Mouse (Mus musculus) MEL (cell line): ENCODE data around the gene Adat3. TPM values are rescaled to one million over a fixed set of nuclear protein-coding genes. Genes with fewer than 3 reads are reported as not detected.

ENCODE experiments used
- DNase-seq: peaks from one replicate; pipeline ENCODE4 v3.0.0; 2011; ENCODE audit warnings: low read depth, low spot score
- H3K27ac ChIP-seq: 2 replicates; pipeline ENCODE4 v1.5.1; 2012; ENCODE audit warnings: low read depth, mild to moderate bottlenecking, control low read depth, low read length, moderate library complexity; ENCODE audit not compliant: control insufficient read depth
- H3K27me3 ChIP-seq, 2 experiments: fragments of 150-350 bp in 1 of 2; sonication (generic) in 1 of 2; 2 replicates each; pipeline ENCODE4 v1.6.1; 2012; ENCODE audit warnings: low read length in 2 of 2, mild to moderate bottlenecking in 2 of 2, improper control_type of control experiment in 1 of 2, moderate library complexity in 1 of 2; ENCODE audit not compliant: insufficient read depth in 2 of 2, control insufficient read depth in 1 of 2
- H3K36me3 ChIP-seq, 2 experiments: 2 replicates each; pipeline ENCODE4 v1.6.1; 2012 to 2014; ENCODE audit warnings: low read length in 2 of 2, improper control_type of control experiment in 1 of 2, inconsistent platforms in 1 of 2, mild to moderate bottlenecking in 1 of 2; ENCODE audit not compliant: insufficient read depth in 2 of 2, control insufficient read depth in 1 of 2
- H3K4me1 ChIP-seq, 2 experiments: fragments of 150-350 bp in 1 of 2; sonication (generic) in 1 of 2; 2 replicates each; pipeline ENCODE4 v1.6.1; 2012; ENCODE audit warnings: low read length in 2 of 2, improper control_type of control experiment in 1 of 2, mild to moderate bottlenecking in 1 of 2; ENCODE audit not compliant: insufficient read depth in 2 of 2, control insufficient read depth in 1 of 2
- H3K4me3 ChIP-seq, 2 experiments: fragments of 150-350 bp in 1 of 2; sonication (generic) in 1 of 2; 2 replicates each; pipeline ENCODE4 v1.5.1; 2012; ENCODE audit warnings: low read depth in 2 of 2, low read length in 2 of 2, mild to moderate bottlenecking in 2 of 2, moderate library complexity in 2 of 2, control low read depth in 1 of 2, improper control_type of control experiment in 1 of 2; ENCODE audit not compliant: control insufficient read depth in 1 of 2, insufficient read depth in 1 of 2
- H3K79me2 ChIP-seq: 2 replicates; pipeline ENCODE4 v1.6.1; 2012; ENCODE audit warnings: mild to moderate bottlenecking, low read length, moderate library complexity; ENCODE audit not compliant: control insufficient read depth, poor library complexity, insufficient read depth
- H3K9ac ChIP-seq: 2 replicates; pipeline ENCODE4 v1.6.1; 2012; ENCODE audit warnings: low read depth, mild to moderate bottlenecking, control low read depth, low read length, moderate library complexity; ENCODE audit not compliant: control insufficient read depth, poor library complexity, severe bottlenecking
- H3K9me3 ChIP-seq: fragments of 150-350 bp; sonication (generic); replicated peaks from 2 replicates; pipeline ENCODE4 v1.6.1; 2012; ENCODE audit warnings: mild to moderate bottlenecking, low read length, improper control_type of control experiment, moderate library complexity; ENCODE audit not compliant: insufficient read depth
- CHD1 ChIP-seq: IDR thresholded peaks from 2 replicates; pipeline ENCODE4 v1.6.1; 2012; ENCODE audit warnings: low read depth, mild to moderate bottlenecking, inconsistent platforms, low read length, improper control_type of control experiment
- CTCF ChIP-seq, 3 experiments: IDR thresholded peaks in 2 of 3; conservative IDR thresholded peaks in 1 of 3; 2 replicates each; pipeline ENCODE4 v1.5.1; 2011 to 2012; ENCODE audit warnings: low read length in 3 of 3, low read depth in 2 of 3, mild to moderate bottlenecking in 2 of 3, improper control_type of control experiment in 1 of 3, inconsistent platforms in 1 of 3, mixed read lengths in 1 of 3, moderate library complexity in 1 of 3; ENCODE audit not compliant: control insufficient read depth in 1 of 3, insufficient read depth in 1 of 3, poor library complexity in 1 of 3, severe bottlenecking in 1 of 3
- E2F4 ChIP-seq: IDR thresholded peaks from 2 replicates; pipeline ENCODE4 v1.6.1; 2011; ENCODE audit warnings: low read depth, low read length, improper control_type of control experiment, borderline replicate concordance
- EP300 ChIP-seq, 2 experiments: IDR thresholded peaks; 2 replicates each; pipeline ENCODE4 v1.6.1; 2011; ENCODE audit warnings: improper control_type of control experiment in 2 of 2, low read length in 2 of 2, low read depth in 1 of 2, mild to moderate bottlenecking in 1 of 2
- ETS1 ChIP-seq: IDR thresholded peaks from 2 replicates; pipeline ENCODE4 v1.6.1; 2012; ENCODE audit warnings: low read depth, mild to moderate bottlenecking, inconsistent platforms, low read length, improper control_type of control experiment, moderate library complexity
- GABPA ChIP-seq: IDR thresholded peaks from 2 replicates; pipeline ENCODE4 v1.6.1; 2012; ENCODE audit warnings: low read depth, mild to moderate bottlenecking, inconsistent platforms, low read length, improper control_type of control experiment, moderate library complexity
- GATA1 ChIP-seq: IDR thresholded peaks from 2 replicates; pipeline ENCODE4 v1.6.1; 2011; ENCODE audit warnings: low read depth, low read length, improper control_type of control experiment
- HCFC1 ChIP-seq: IDR thresholded peaks from 2 replicates; pipeline ENCODE4 v1.6.1; 2012; ENCODE audit warnings: low read depth, mild to moderate bottlenecking, inconsistent platforms, low read length, improper control_type of control experiment, moderate library complexity
- KAT2A ChIP-seq: conservative IDR thresholded peaks from 2 replicates; pipeline ENCODE4 v1.6.1; 2012; ENCODE audit warnings: low read depth, low read length, improper control_type of control experiment, inconsistent platforms
- MAFK ChIP-seq: IDR thresholded peaks from 2 replicates; pipeline ENCODE4 v1.6.1; 2011; ENCODE audit warnings: low read depth, mild to moderate bottlenecking, low read length, improper control_type of control experiment, borderline replicate concordance
- MAX ChIP-seq: IDR thresholded peaks from 2 replicates; pipeline ENCODE4 v1.6.1; 2011; ENCODE audit warnings: low read length, improper control_type of control experiment
- MAZ ChIP-seq: IDR thresholded peaks from 2 replicates; pipeline ENCODE4 v1.6.1; 2012; ENCODE audit warnings: low read depth, mild to moderate bottlenecking, inconsistent platforms, low read length, improper control_type of control experiment
- MEF2A ChIP-seq: IDR thresholded peaks from 2 replicates; pipeline ENCODE4 v1.6.1; 2014; ENCODE audit warnings: low read depth, mild to moderate bottlenecking, inconsistent platforms, low read length, improper control_type of control experiment; ENCODE audit not compliant: poor library complexity, insufficient replicate concordance, severe bottlenecking; ENCODE audit errors: extremely low read depth
- MXI1 ChIP-seq: IDR thresholded peaks from 2 replicates; pipeline ENCODE4 v1.6.1; 2011; ENCODE audit warnings: mild to moderate bottlenecking, low read depth, low read length, improper control_type of control experiment
- MYB ChIP-seq: IDR thresholded peaks from 2 replicates; pipeline ENCODE4 v1.6.1; 2011; ENCODE audit warnings: mild to moderate bottlenecking, low read depth, low read length, improper control_type of control experiment
- MYC ChIP-seq: IDR thresholded peaks from 2 replicates; pipeline ENCODE4 v1.6.1; 2011; ENCODE audit warnings: low read depth, mild to moderate bottlenecking, low read length, improper control_type of control experiment, moderate library complexity
- NRF1 ChIP-seq: IDR thresholded peaks from 2 replicates; pipeline ENCODE4 v1.6.1; 2014; ENCODE audit warnings: low read depth, mild to moderate bottlenecking, inconsistent platforms, low read length, improper control_type of control experiment, moderate library complexity; ENCODE audit not compliant: poor library complexity, insufficient read depth, severe bottlenecking
- POLR2AphosphoS2 ChIP-seq: IDR thresholded peaks from 2 replicates; pipeline ENCODE4 v1.6.1; 2011; ENCODE audit warnings: low read length, improper control_type of control experiment
- POLR2AphosphoS5 ChIP-seq: IDR thresholded peaks from 2 replicates; pipeline ENCODE4 v1.6.1; 2012; ENCODE audit warnings: low read depth, borderline replicate concordance, mild to moderate bottlenecking, inconsistent platforms, low read length, moderate library complexity, mixed read lengths
- RAD21 ChIP-seq: IDR thresholded peaks from 2 replicates; pipeline ENCODE4 v1.6.1; 2011; ENCODE audit warnings: mild to moderate bottlenecking, low read depth, low read length, improper control_type of control experiment
- RCOR1 ChIP-seq: IDR thresholded peaks from 2 replicates; pipeline ENCODE4 v1.6.1; 2012; ENCODE audit warnings: low read depth, mild to moderate bottlenecking, inconsistent platforms, low read length, improper control_type of control experiment
- SIN3A ChIP-seq: IDR thresholded peaks from 2 replicates; pipeline ENCODE4 v1.6.1; 2012; ENCODE audit warnings: low read length, improper control_type of control experiment, inconsistent platforms
- SMC3 ChIP-seq: IDR thresholded peaks from 2 replicates; pipeline ENCODE4 v1.6.1; 2011; ENCODE audit warnings: low read depth, low read length, improper control_type of control experiment
- TAL1 ChIP-seq: IDR thresholded peaks from 2 replicates; pipeline ENCODE4 v1.6.1; 2012; ENCODE audit warnings: mild to moderate bottlenecking, inconsistent platforms, low read length, moderate library complexity, mixed read lengths
- TBP ChIP-seq: IDR thresholded peaks from 2 replicates; pipeline ENCODE4 v1.8.0; 2011; ENCODE audit warnings: low read depth, low read length, improper control_type of control experiment
- TCF12 ChIP-seq: IDR thresholded peaks from 2 replicates; pipeline ENCODE4 v1.6.1; 2014; ENCODE audit warnings: low read depth, mild to moderate bottlenecking, inconsistent platforms, low read length, improper control_type of control experiment, moderate library complexity
- USF1 ChIP-seq: IDR thresholded peaks from 2 replicates; pipeline ENCODE4 v1.6.1; 2014; ENCODE audit warnings: low read depth, mild to moderate bottlenecking, inconsistent platforms, low read length, improper control_type of control experiment, moderate library complexity
- USF2 ChIP-seq, 2 experiments: IDR thresholded peaks; 2 replicates each; pipeline ENCODE4 v1.6.1; 2011 to 2012; ENCODE audit warnings: improper control_type of control experiment in 2 of 2, low read length in 2 of 2, borderline replicate concordance in 1 of 2, inconsistent platforms in 1 of 2, low read depth in 1 of 2, mild to moderate bottlenecking in 1 of 2; ENCODE audit not compliant: insufficient read depth in 1 of 2
- ZKSCAN1 ChIP-seq: IDR thresholded peaks from 2 replicates; pipeline ENCODE4 v1.6.1; 2012; ENCODE audit warnings: low read depth, mild to moderate bottlenecking, inconsistent platforms, low read length, improper control_type of control experiment, moderate library complexity
- ZMIZ1 ChIP-seq: IDR thresholded peaks from 2 replicates; pipeline ENCODE4 v1.6.1; 2012; ENCODE audit warnings: low read depth, mild to moderate bottlenecking, inconsistent platforms, low read length, improper control_type of control experiment, moderate library complexity
- ZNF384 ChIP-seq: IDR thresholded peaks from 2 replicates; pipeline ENCODE4 v1.6.1; 2012; ENCODE audit warnings: low read depth, mild to moderate bottlenecking, inconsistent platforms, low read length, improper control_type of control experiment
- polyA plus RNA-seq, 2 experiments: library from polyadenylated mRNA; stranded (reverse) in 1 of 2; unstranded in 1 of 2; fragments of >175 nt in 1 of 2; fragments of >200 nt in 1 of 2; gene quantifications; 2 replicates each; pipeline versions ENCODE4 v1.2.1 to v1.2.4; 2012; ENCODE audit warnings: low replicate concordance in 2 of 2, low read depth in 1 of 2; ENCODE audit not compliant: insufficient read length in 2 of 2, insufficient read depth in 1 of 2, missing spikeins in 1 of 2
- total RNA-seq: library from RNA; depleted of rRNA; stranded (reverse); fragments of 300-350 nt; gene quantifications from 2 replicates; pipeline ENCODE4 v1.2.3, GENCODE M21; 2012

Adat3 gene
- total and polyA plus RNA-seq, 3 experiments: 7.4 to 7.7 TPM; not detected in 1

- TF ChIP-seq E2F4: 0 out of 2 replicates have a peak, but pooled peaks have one; percentile 18
- TF ChIP-seq, all 39 proteins: peak for 19
Measured at GRCm38 (mm10) chr10:80577195-80578130, 25.2 kb upstream of the Adat3 start, which contains the start of gene Klf16 (continued).

- peaks cover 0 to 24% of the 10 kb centered on the region in 2 experiments; a peak in 2 of 4 replicates for H3K36me3 ChIP-seq
- peak overlapping the region; percentile 54 to 55 for H3K4me3 ChIP-seq
- peak overlapping the region; percentile 95 for H3K27ac ChIP-seq
- peaks cover 10 to 30% of the 10 kb centered on the region in 2 experiments; a peak in 3 of 4 replicates for H3K4me1 ChIP-seq
- peak overlapping the region; percentile 88 for H3K9ac ChIP-seq
- peak; percentile 94 for DNase-seq
- peaks cover 41% of the 10 kb centered on the region for H3K79me2 ChIP-seq
- no peaks in the 10 kb centered on the region for H3K27me3 ChIP-seq
- H3K9me3 ChIP-seq: no peaks in the 10 kb centered on the region
- peak; percentile 59 for TF ChIP-seq RAD21
- TF ChIP-seq NRF1: peak; percentile 61
- TF ChIP-seq USF1: no peak
- no peak for TF ChIP-seq MAFK
- TF ChIP-seq TCF12: no peak
- no peak for TF ChIP-seq GABPA
- no peak for TF ChIP-seq GATA1
- TF ChIP-seq POLR2AphosphoS5: no peak
- no peak for TF ChIP-seq EP300 (IDR thresholded peaks at IDR 0.05; ENCODE audit: low read depth in 1 of 2, low read length in 2 of 2)
- no peak for TF ChIP-seq CHD1
- TF ChIP-seq TAL1: no peak
- no peak for TF ChIP-seq TBP
- TF ChIP-seq MYC: peak; percentile 10; the same call in 1 of the 2 replicates
- TF ChIP-seq CTCF (IDR thresholded peaks at IDR 0.05 in 2 of 3, conservative IDR thresholded peaks at IDR 0.05 in 1 of 3; ENCODE audit: control insufficient read depth in 1 of 3, insufficient read depth in 1 of 3, low read depth in 2 of 3, low read length in 3 of 3, poor library complexity in 1 of 3, severe bottlenecking in 1 of 3): peak; percentile 84 to 94 (median 85); a peak in 5 of 6 replicates
- peak; percentile 20; the same call in 1 of the 2 replicates for TF ChIP-seq ETS1
- no peak for TF ChIP-seq KAT2A
- TF ChIP-seq RCOR1: no peak
- no peak for TF ChIP-seq ZKSCAN1
- TF ChIP-seq MAX: no peak
- no peak; the same call in 1 of the 2 replicates for TF ChIP-seq ZMIZ1
- no peak for TF ChIP-seq E2F4
- TF ChIP-seq MEF2A: no peak
- no peak for TF ChIP-seq ZNF384
- no peak for TF ChIP-seq MXI1
- no peak for TF ChIP-seq USF2 (IDR thresholded peaks at IDR 0.05; ENCODE audit: borderline replicate concordance in 1 of 2, insufficient read depth in 1 of 2, low read depth in 1 of 2, low read length in 2 of 2)
- TF ChIP-seq SMC3: peak; percentile 64
- TF ChIP-seq HCFC1: peak; percentile 47; the same call in 1 of the 2 replicates
- TF ChIP-seq POLR2AphosphoS2: no peak; the same call in 1 of the 2 replicates
- no peak for TF ChIP-seq MYB
- TF ChIP-seq MAZ: no peak
- peak; percentile 59 for TF ChIP-seq SIN3A
Measured at GRCm38 (mm10) chr10:80578131-80578750, 24.4 kb upstream of the Adat3 start.
